In the genomic region with DNA sequence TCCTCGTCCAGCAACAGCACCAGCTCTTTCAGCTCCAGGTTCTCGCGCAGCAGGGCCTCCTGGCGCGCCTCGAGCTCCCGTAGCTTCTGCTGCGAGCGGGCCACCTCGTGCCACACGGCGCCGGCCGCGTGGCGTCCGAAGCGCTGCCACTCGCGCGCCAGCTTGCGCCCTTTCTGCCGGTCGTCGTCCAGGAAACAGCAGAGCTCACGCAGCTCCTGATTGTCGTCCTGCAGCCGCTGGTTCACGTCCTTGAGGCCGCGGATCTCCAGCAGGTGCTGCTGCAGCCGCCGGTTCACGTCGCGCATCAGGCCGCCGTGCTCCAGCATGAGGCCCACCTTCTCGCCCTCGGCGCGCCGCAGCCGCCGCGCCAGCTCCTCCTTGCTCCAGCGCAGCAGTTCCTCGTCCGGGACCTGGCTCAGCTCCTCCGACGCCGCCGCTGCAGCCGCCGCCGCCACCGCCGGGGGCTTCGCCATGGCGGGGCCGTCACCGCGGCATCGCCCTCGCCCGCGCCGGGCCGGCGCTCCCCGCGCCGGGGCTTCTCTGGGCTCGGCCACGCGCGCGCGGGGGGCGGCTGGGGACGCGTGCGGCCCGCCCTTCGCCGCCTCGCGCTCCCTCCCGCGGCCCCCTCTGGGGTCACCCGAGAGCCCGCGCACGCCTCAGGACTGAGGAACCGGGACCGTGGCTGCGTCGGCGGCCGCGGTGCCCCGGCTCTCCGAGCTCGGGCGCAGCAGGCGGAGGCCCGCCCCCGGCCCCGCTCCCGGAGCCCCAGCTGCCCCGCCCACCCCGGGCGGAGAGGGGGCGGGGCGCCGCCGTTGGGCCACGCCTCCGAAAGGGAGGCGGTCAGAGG, we compare ENCODE assay signal across 8 mouse cellular contexts. TPM values are rescaled to one million over a fixed set of nuclear protein-coding genes. Genes with fewer than 3 reads are reported as not detected.
A peak's percentile ranks its signal among the peaks of the same experiment; 100 is the strongest.
DNase-seq lines count a peak whose midpoint lies in the region; ATAC-seq and TF ChIP-seq lines count a peak whose summit lies in the region.

A gene (minus strand): TSS at position 765 of the 847 bp plus-strand sequence.

- peak within 1 kb of the TSS; percentile 95 for H3K4me2 ChIP-seq in hindbrain, embryonic 15.5 days
- H3K4me2 ChIP-seq in limb, embryonic 13.5 days (replicated peaks) = peak within 1 kb of the TSS; percentile 99
- peak within 1 kb of the TSS; percentile 87 for H3K4me2 ChIP-seq in myocyte (ENCODE audit: low read depth)

- H3K9ac ChIP-seq in hindbrain, embryonic 15.5 days = peak within 1 kb of the TSS; percentile 76
- H3K9ac ChIP-seq in limb, embryonic 13.5 days = peak within 1 kb of the TSS; percentile 86

- H3K4me3 ChIP-seq in hindbrain, embryonic 15.5 days = peak within 1 kb of the TSS; percentile 71
- peak within 1 kb of the TSS; percentile 82 for H3K4me3 ChIP-seq in limb, embryonic 13.5 days
- peak within 1 kb of the TSS; percentile 52 for H3K4me3 ChIP-seq in myocyte

- no peaks in the 10 kb centered on the region for H3K36me3 ChIP-seq in hindbrain, embryonic 15.5 days
- H3K36me3 ChIP-seq in limb, embryonic 13.5 days = 0 out of 2 replicates have a peak, but pooled peaks cover under 1% of the 10 kb centered on the region
- H3K36me3 ChIP-seq in myocyte (ENCODE audit: control insufficient read depth, insufficient read depth) = no peaks in the 10 kb centered on the region

- peak; percentile 39 for DNase-seq in urinary bladder, postnatal 25 days (ENCODE audit: low spot score)
- DNase-seq in urinary bladder, adult 18-20 months (ENCODE audit: low spot score in 2 of 2) = no peak
- DNase-seq in cerebellum, adult 8-10 months = peak; percentile 66
- DNase-seq in frontal cortex, postnatal 36 days (ENCODE audit: low spot score in 2 of 2) = peak; percentile 47 to 50
- no peak for DNase-seq in c-Kit-positive CD71-positive TER-119-positive erythroid progenitor cells, embryonic 14.5 days (ENCODE audit: low spot score)

- peak within 1 kb of the TSS; percentile 95 for H3K27ac ChIP-seq in hindbrain, embryonic 15.5 days (replicated peaks)
- peak within 1 kb of the TSS; percentile 85 for H3K27ac ChIP-seq in limb, embryonic 13.5 days

- H3K79me2 ChIP-seq in myocyte (ENCODE audit: control insufficient read depth, insufficient read depth) = no peaks in the 10 kb centered on the region

- peak; percentile 47 for TF ChIP-seq POLR2A in myocyte (IDR thresholded peaks at IDR 0.05; ENCODE audit: insufficient read length, low read depth)

- WGBS in hindbrain, embryonic 15.5 days = under 1% methylated on average over 100 of the region's 120 CpGs
- under 1% methylated on average over 75 of the region's 120 CpGs for WGBS in limb, embryonic 13.5 days

- no peaks in the 10 kb centered on the region for H3K27me3 ChIP-seq in hindbrain, embryonic 15.5 days
- no peaks in the 10 kb centered on the region for H3K27me3 ChIP-seq in limb, embryonic 13.5 days
- no peaks in the 10 kb centered on the region for H3K27me3 ChIP-seq in myocyte (ENCODE audit: control insufficient read depth, insufficient read depth, insufficient read length)

- H3K4me1 ChIP-seq in hindbrain, embryonic 15.5 days (replicated peaks) = peaks cover 76% of the 10 kb centered on the region
- peaks cover 75% of the 10 kb centered on the region for H3K4me1 ChIP-seq in limb, embryonic 13.5 days

- no peak for ATAC-seq in hindbrain, embryonic 15.5 days (ENCODE audit: low FRiP score, low read depth)
- ATAC-seq in limb, embryonic 13.5 days (ENCODE audit: low FRiP score, low read depth) = no peak

- H3K9me3 ChIP-seq in hindbrain, embryonic 15.5 days = no peaks in the 10 kb centered on the region
- H3K9me3 ChIP-seq in limb, embryonic 13.5 days = no peaks in the 10 kb centered on the region

- peak within 1 kb of the TSS; percentile 38 for H3ac ChIP-seq in myocyte (ENCODE audit: control insufficient read depth, insufficient read length)

TF ChIP-seq in myocyte, 11 proteins besides CTCF, POLR2A, EP300 and RAD21:
- TF ChIP-seq TCF3 (IDR thresholded peaks at IDR 0.05; ENCODE audit: insufficient read length, low read depth) (no peak), CEBPB (IDR thresholded peaks at IDR 0.05; ENCODE audit: insufficient read depth, poor library complexity, severe bottlenecking) (no peak), MYOG (IDR thresholded peaks at IDR 0.05; ENCODE audit: control insufficient read depth in 1 of 3, insufficient read depth in 1 of 3, insufficient read length in 2 of 3, low read depth in 2 of 3) (peak in 1 of 3 experiments; percentile 23), MYOD1 (IDR thresholded peaks at IDR 0.05; ENCODE audit: control insufficient read depth in 1 of 3, insufficient read length in 2 of 3, low read depth in 2 of 3) (peak in 1 of 3 experiments; percentile 27), E2F4 (IDR thresholded peaks at IDR 0.05; ENCODE audit: insufficient read depth) (no peak)

RNA-seq across cellular contexts. Expression of the gene that starts here (rescaled TPM):
- polyA plus RNA-seq in hindbrain, embryonic 15.5 days (2015; fragmentation: Nextera tagmentation; extraction: Ambion mirVana) = 13.7 and 14.7 TPM in 2 replicates
- 6.6 and 6.9 TPM in 2 replicates for polyA plus RNA-seq in limb, embryonic 13.5 days (2015; fragmentation: Nextera tagmentation; extraction: Ambion mirVana)
- 6.6 TPM for polyA plus RNA-seq in myocyte (2012; fragmentation: generic; extraction: Trizol)

Comparison
In these comparisons a context has a peak if more than half of its experiments do, and no peak if none do; other contexts are left out.
1. DNase-seq: peak in urinary bladder, postnatal 25 days (single experiment), cerebellum, adult 8-10 months (single experiment) and frontal cortex, postnatal 36 days (2 of 2); none in urinary bladder, adult 18-20 months (0 of 2) and c-Kit-positive CD71-positive TER-119-positive erythroid progenitor cells, embryonic 14.5 days (single experiment).
2. Peak in every context shown above with its lines, with median percentiles within 50 percentile points of each other: H3K4me2 ChIP-seq and H3K4me3 ChIP-seq.